Mouse (Mus musculus) megakaryocyte-erythroid progenitor cell, adult 5-6 weeks (primary cell): Measurements from ENCODE around the gene Irgq. TPM values are rescaled to one million over a fixed set of nuclear protein-coding genes. Genes with fewer than 3 reads are reported as not detected.
"Not testable (repeated sequence)": the region's sequence is repeated elsewhere in the genome, so short reads cannot be mapped to it uniquely, and the experiment has no call there.

Experiments
- ATAC-seq: replicated peaks from 2 replicates; pipeline ENCODE4 v1.8.0; 2016; ENCODE audit warnings: mild to moderate bottlenecking, inconsistent platforms; ENCODE audit not compliant: severe bottlenecking, poor library complexity, low FRiP score, low TSS enrichment
- total RNA-seq, 2 experiments: library from RNA; stranded (forward) in 1 of 2; stranded (reverse) in 1 of 2; fragments of 200-1000, 215-1000 nt in 1 of 2; fragments of >200 nt in 1 of 2; fragmentation: Nextera tagmentation in 1 of 2; gene quantifications; 2 replicates each; pipeline ENCODE4 v1.2.3; 2014 to 2017

The Irgq gene
- total RNA-seq, 2 experiments from 2014 or later = 3.0 to 6.3 TPM

- peak; percentile 51 for ATAC-seq
These were observed 23.4 kb upstream of the Irgq start, which contains the start of gene Zfp428 for GRCm38 (mm10) chr7:24506838-24507725. TSS of gene Zfp428 (plus strand) at chr7:24507006.

DNA sequence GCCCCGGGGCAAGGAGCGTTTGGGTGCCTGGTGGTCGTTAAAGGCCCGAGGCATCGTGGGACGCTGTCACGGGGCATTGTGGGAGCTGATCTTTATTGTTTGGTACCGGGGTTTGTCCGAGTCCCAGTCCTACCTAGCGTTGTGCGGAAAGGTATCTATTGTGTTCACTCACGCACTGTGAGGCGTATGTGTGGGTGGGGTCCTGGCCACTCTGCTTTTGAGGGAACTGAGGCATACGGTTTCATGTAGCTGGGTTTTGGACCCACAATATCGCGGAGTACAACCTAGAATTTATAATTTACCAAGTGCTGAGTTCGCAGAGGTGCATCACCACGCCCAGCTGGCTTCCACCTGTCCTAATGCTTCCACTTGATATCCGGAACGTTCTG, 22.8 kb upstream of the Irgq start:
- no peak for ATAC-seq

DNA sequence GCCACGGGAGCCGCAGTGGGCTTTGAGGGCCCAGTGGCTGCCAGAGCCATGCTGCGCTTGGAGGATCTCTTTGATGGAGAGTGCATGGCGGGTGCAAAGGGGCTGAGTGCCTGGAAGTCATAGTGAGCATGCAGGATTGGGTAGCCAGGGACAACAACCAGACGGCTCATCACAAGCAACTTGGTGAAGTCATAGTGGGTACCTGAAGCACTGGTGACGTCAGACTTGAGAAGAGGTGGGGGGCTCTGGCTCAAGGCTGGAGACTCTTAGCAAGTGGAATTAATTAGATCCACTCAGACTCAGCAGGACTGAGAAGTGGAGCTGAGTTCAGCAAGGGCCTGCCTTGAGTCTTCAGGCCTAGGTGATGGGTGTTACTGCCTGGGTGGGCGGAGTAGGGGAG, 18.1 kb upstream of the Irgq start, which contains the start of gene AC161166.1:
AC161166.1 (minus strand) TSS at position 101 of the 400 bp plus-strand sequence.
- no peak for ATAC-seq

- ATAC-seq = peak; percentile 56
These were observed 14.2 kb upstream of the Irgq start for GRCm38 (mm10) chr7:24516319-24516718.

DNA sequence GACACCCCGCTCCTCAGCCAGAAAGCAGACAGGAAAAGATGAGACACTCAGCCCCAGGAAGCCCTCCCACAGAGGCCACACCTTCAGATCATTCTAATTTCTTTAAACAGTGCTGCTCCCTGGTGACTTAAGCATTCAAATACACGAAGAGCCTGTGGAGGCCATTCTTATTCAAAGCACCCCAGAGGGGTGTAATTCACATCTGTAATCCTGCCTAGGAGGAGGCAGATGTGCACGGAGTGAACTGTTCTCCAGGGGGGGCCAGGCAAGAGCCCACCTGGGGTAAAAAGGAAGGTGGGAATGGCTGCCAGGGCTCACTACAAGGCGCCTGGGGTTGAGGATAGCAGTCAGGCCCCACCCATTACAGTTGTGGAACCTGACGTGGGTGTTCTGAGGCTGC, 13.4 kb upstream of the Irgq start:
- ATAC-seq = no peak

GRCm38 (mm10) chr7:24517654-24518053, 12.8 kb upstream of the Irgq start:
- ATAC-seq = no peak

- ATAC-seq = no peak
These were observed 11.4 kb upstream of the Irgq start for GRCm38 (mm10) chr7:24519130-24519529.

DNA sequence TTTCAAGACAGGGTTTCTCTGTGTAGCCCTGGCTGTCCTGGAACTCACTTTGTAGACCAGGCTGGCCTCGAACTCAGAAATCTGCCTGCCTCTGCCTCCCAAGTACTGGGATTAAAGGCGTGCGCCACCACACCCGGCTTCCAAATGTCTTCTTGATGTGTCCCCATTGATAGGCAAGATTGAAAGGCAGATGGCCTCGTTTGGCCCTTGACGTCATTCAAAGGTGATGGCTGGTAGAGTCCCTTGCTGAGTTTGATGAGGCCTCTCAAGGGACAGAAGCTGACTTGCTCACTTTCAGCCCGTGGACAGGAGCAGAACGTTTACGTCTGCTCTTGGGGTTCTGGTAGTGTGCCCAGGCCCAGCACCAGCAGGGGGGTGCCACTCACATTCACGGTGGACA, 10.4 kb upstream of the Irgq start:
- not testable (repeated sequence) for ATAC-seq

- ATAC-seq = no peak
These were observed 7.7 kb upstream of the Irgq start for GRCm38 (mm10) chr7:24522805-24523204.

- no peak for ATAC-seq
These were observed 6.8 kb upstream of the Irgq start for GRCm38 (mm10) chr7:24523723-24524122.

DNA sequence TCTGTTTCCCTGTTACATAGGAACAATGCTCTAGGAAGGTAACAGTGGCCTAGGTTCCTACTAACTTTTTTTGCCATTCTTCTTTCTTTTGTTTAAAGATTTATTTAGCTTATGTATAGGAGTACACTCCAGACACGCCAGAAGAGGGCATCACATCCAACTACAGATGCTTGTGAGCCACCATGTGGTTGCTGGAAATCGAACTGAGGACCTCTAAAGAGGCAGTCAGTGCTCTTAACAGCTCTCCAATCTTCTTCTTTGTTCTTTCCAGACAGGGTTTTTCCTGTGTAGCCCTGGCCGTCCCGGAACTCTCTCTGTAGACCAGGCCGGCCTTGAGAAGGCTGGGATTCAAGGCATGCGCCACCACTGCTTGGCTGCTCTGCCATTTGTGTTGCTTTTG, 5.5 kb upstream of the Irgq start:
- ATAC-seq = no peak

- no peak for ATAC-seq
These were observed 4.6 kb upstream of the Irgq start for GRCm38 (mm10) chr7:24525686-24526420.

DNA sequence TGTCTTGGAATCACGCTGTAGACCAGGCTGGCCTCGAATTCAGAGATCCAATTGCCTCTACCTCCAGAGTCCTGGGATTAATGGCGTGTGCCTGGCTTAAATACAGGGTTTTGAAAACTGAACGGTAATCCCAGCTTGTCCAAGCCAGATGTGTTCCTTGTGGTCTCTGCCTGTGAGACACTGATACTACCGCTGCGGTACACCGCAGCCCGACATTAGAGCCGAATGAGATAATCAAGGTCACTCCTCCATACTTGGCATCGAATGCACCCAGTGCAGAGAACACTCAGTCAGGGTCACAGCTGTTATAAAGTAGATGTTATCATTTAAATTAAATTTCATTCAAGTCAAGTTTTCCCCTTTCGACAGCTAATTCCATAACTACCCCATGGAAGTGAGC, 1.6 kb upstream of the Irgq start:
- peak; percentile 54 for ATAC-seq

DNA sequence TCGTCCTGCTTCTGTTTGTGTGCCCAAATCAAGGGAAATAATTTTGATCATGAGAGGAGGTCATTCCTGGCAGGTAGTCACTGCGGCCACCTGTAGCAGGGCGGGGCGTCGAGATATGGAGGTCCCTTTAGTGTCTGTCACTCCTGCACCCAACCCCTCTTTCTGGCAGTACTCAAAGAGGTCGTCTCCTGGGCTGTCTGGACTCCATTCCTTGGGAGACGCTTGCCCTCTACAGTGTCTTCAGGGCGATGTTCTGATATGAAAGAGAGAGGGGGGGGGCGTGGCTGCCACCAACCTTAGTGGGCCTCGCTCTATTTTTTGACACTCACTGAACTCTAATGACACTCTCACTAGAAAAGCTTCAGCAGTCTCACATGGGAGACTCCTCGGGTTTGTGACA, 909 bp upstream of the Irgq start:
- no peak for ATAC-seq

DNA sequence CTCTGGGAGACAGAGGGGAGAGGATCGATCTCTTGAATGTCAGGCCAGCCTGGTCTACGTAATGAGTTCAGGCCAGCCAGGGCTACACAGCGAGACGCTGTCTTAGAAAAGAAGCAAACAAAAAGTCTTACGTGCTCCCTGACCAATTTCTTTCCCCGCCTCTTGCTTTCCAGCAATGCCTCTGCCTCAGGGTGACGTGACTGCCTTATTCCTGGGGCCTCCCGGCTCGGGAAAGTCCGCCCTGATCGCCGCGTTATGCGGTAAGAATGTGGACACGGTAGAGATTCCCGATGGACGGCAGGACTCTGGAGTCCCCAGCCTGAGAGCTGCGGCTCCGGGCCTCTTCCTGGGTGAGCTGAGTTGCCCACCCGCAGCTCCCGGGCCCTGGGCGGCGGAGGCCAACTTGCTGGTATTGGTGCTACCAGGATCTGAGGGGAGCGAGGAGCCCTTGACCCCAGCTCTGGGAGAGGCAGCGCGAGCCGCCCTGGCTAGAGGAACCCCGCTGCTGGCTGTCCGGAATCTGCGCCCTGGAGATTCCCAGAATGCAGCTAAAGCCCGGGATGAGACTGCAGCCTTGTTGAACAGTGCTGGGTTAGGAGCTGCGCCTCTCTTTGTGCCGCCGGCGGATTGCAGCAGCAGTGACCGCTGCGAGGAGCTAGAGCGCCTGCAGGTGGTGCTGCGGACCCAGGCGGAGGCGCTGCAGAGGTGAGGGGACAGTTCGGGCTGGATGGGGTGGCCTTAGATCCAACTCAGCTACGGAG, 902 bp downstream of the Irgq start:
- ATAC-seq = peak; percentile 65

GRCm38 (mm10) chr7:24533031-24533571, 2.6 kb downstream of the Irgq start:
- no peak for ATAC-seq

DNA sequence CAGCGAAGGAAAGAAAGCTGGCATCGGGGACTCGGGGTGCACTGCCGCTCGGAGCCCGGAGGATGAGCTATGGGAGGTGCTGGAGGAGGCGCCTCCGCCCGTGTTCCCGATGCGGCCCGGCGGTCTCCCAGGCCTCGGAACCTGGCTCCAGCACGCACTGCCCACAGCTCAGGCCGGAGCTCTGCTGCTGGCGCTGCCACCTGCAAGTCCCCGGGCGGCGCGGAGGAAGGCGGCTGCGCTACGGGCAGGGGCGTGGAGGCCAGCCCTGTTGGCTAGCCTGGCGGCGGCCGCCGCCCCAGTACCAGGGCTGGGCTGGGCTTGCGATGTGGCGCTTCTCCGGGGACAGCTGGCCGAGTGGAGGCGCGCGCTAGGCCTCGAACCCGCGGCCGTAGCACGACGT, 3.3 kb downstream of the Irgq start:
- no peak for ATAC-seq

GRCm38 (mm10) chr7:24534301-24534700, 3.8 kb downstream of the Irgq start:
- ATAC-seq = no peak

DNA sequence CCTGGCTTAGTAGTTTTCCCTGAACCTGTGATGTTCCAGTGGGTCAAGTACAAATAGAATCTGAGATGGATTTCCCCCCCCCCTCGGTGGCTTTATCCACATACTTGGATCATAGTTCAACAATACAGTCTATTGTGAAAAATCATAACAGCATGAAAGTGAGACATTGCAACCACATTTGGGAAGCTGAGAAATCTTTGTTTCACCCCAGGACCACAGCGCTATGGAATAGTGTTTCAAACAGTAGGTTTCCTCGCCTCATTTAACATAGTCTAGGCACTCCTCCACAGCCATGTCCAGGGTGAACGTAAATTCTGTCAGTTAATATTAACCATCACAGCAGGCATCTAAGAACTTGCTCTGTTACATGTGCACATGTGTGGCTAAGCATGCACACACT, 6.6 kb downstream of the Irgq start:
- no peak for ATAC-seq

GRCm38 (mm10) chr7:24537591-24537990, 7.1 kb downstream of the Irgq start:
- ATAC-seq = no peak
